Mouse (Mus musculus) adrenal gland (tissue): ENCODE results near the gene Gpr137.
"Not testable (repeated sequence)": the region's sequence is repeated elsewhere in the genome, so short reads cannot be mapped to it uniquely, and the experiment has no call there.

Source experiments
- intact Hi-C: fragments of 180-260 bp; cut with DNase I; formaldehyde crosslinking; loops from one replicate; pipeline ENCODE4 v1.15.1; 2025
- microRNA-seq, 2 experiments: library from miRNA; unstranded; fragments of <30 nt; microRNA quantifications; one replicate each; pipeline ENCODE4; 2019

Gpr137 gene

DNA sequence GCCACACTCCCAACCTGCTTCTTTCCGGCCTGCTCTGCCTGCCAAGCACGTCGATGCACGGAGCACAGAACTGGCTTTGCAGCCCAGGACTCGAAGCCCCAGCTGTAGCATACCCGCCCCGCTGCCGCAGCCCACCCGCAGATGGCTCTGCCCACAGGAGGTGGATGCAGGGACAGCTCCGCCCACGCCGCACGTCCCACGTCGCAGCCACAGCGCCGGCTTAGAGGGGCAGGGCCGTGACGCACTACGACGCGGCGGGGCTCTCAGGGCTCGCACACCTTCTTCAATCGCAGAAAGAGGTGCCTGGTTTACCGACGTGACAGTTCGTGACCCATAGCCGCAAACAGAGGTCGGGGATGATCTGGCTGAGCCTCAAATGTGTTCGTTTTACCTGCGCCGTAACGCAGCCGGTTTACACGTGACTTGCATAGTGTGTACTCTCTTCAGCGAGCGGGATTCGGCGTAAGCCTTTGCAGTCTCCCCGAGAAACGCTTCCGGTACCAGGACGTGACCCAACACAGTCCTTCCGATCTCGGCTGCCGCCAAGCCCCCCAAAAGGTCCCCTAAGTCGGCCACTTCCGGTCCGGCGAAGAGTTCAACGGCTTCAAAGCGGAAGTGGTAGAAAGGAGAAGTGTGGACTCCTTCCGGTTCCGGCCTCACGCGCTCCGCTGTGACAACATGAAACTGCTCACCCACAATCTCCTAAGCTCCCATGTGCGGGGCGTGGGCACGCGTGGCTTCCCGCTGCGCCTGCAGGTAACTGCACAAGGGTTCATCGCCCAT, 32.6 kb downstream of the Gpr137 start, which contains the start of the genes Trmt112 and Prdx5:
TSS of gene Trmt112 (plus strand) at position 192 of the 783 bp plus-strand sequence.
TSS of gene Prdx5 (minus strand) at position 600 of the 783 bp plus-strand sequence.
- intact Hi-C loops = no loop called here

DNA sequence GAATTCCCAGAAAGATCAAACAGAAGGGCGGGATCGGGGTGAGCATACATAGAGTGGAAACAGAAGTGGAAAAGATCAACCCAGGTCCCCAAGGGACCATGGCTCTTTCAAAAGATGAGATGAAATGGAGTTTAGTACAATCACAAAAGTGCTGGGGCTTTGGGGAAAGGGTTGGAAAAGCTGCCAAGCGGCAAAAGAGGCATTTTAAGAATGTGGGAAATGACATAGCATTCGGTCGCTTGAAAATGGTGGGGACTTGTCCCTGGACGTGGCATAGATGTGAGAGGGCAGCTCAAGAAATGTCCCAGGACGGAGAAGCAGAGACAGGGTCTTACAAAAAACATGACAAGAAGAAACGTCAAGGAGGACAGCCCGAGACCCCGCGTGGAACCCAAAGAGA, 33.3 kb downstream of the Gpr137 start:
- intact Hi-C loops = no loop called here

DNA sequence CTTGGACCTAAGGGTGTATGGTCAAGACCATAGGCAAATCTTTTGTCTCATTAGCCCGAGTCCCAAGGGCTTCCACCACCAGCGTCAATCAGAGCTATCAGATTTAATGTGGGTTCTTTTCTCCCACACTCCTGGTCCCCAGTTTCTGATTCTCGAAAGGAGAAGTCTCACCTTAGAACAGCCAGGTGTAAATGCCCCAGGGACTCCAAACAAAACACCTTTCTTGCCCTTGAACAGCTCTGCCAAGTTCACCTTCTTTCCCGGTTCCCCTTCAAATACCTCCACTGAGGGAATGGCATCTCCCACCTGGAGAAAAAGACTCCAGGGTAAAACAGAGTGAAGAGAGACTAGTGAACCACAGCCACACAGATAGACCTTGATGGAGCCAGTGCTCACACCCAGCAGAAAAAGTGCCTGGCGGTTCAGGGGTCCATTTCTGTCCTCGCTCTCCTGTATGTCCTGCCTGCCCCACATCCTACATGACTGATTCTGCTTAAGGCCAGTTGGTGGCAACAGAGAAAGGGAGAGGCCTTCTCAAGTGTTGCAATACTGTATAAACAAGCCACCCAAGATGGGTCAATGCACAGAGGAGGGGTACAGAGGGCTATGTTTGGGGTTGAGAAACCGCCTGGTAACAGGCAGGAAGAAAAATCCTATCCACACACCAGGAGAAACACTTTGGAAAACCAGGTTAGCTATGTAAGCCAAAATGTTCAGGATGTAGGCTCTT, 34.3 kb downstream of the Gpr137 start:
- intact Hi-C loops = no loop called here

DNA sequence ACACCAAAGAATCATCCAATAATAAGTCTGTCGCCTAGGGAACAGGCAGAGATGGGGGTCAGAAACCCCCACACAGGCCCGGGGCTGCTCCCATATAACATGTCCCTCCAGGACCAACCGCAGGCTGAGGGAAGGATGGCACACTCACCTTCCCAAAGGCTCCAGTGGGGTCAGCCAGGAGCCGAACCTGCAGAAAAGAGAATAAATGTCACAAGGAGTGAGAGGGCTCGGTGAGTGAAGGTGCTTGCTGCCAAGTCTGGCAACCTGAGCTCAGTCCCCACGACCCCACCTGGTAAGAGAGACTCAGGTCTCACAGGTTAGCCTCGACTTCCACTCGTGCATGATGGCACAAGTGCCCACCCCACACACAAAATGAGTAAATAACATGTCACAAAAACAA, 35.2 kb downstream of the Gpr137 start:
- intact Hi-C loops = no loop called here

DNA sequence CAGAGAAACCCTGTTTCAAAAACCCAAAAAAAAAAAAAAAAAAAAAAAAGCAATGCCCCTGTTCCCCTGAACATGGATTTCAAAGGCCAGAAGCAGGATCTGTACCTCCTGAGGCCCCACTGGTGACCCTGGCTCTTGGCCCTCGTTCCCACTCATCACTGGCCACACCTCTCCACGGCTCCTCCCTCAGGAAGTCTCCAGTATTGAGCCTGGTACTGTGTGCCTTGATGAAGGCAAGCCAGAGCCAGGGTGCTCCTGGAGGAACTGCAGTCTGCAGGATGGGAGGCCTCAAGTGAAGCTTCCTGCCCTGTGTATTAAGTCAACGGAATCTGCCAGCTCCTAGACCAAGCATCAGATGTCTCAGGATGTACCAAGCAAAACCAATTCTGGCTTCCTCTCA, 36.1 kb downstream of the Gpr137 start:
- intact Hi-C loops = no loop called here

DNA sequence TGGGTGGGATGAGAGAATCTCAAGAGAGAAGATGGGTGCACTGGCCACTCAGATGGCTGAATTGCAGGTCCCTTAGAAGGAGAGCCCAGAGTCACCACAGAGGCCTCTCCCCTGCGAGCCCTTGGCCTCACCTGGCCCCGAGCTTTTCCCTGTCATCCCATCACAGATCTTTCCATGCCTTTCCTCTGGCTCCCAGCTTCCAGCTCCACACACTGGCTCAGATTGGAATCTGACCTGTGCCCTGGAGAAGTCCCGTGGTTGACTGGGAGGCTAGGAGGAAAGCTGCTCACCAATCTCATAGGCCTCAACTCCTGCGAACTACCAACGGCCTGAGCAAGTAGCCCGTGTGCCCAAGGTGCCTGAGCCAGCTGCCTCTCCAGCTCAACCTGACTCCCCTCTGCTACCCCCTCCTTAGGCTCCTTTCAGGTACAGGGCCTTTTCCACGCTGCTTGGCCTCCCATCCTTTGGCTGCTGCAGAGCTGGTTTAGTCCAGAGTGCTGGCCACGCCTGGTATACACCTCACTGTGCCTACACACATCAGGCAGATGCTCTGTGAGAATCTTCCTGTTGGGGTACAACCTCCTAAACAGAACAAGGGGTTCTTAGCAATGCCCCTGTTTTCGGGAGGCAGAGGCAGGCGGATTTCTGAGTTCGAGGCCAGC, 36.7 kb downstream of the Gpr137 start:
- intact Hi-C loops = no loop called here

DNA sequence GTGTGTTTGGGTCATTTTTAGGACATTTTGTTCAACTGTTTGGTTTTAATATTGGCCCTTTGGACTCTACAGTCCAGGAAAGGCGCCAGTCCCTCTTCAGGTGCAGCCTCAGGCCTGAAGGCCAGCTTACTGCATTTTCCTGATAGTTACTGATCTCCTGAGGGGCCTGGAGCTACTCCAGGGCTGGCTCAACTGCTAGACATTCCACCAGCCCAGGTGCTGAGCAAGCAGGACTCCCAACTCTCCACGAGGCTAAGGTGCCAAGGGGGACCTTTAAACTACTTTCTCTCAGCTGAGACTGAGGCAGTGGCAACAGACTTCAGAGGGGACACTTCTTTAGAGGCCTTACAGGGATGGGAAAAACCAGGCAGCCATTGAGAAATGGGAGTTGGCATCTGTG, 37.4 kb downstream of the Gpr137 start:
- intact Hi-C loops = no loop called here

DNA sequence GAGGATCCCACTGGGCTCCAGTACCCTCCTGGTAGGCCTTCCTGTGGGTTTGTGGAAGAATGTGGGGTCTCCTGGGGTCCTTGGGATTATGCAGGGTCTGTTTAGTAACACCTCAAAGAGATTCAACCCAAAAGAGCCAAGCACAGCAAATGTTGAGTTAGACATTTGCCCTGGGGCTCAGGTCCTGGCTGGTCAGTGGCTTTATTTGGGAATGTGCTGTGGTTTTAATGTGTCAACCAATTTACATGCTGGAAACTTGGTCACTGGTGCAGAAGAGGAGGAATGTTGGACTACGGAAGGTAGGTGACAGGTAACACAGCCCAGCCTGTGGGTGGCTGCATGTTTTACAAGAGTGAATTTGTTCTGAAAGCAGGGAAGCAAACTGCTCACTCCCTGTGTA, 39.2 kb downstream of the Gpr137 start:
- intact Hi-C loops = no loop called here

DNA sequence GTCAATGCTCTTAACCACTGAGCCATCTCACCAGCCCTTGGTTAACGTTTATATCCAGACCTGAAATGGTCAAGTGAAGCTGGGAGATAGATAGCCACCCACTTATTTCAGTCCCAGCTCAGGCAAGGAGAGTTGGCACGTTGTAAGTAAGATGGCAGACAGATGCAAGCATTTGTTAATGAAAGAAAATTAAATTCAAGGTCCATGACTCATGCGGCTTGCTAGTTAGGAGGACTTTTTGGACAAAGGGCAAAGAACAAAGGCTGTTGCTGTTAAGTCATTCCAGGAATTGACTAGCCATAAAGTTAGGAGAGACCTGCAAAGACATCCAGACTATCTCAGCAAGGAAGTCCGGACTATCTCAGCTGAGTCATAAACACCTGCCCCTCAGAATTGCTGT, 42.6 kb downstream of the Gpr137 start:
- intact Hi-C loops = no loop called here

DNA sequence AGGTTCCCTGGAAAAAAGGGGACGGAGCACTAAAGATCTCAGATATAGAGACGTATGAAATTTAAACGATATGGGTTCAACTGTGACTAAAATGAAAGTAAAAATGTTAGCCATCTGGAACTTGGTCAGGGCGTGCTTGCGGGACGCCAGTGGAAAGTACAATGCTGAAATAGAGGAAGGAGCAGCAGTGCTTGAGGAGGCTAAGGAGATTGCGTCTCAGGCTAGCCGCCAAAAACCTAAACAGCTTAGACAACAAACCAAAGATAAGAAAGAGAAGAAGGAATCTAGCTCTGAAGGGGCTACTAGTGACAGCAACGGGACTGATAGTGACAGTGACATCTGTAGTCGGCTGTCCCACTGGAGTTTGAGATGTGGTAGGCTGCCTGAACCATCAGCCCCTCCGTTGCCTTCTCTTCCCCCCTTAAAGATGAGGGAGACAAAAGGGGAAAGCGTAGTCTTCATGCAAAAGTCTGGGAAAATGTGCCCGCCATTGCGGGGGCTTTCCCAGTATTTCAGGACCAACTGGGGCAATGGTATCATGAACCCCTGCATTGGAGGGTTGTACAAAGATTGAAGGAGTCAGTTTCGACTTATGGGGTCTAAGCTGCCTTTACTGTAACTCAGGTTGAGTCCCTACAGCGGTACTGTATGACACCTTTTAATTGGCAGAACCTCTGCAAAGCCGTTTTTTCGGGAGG, 46.5 kb downstream of the Gpr137 start:
- intact Hi-C loops = not testable (repeated sequence)

DNA sequence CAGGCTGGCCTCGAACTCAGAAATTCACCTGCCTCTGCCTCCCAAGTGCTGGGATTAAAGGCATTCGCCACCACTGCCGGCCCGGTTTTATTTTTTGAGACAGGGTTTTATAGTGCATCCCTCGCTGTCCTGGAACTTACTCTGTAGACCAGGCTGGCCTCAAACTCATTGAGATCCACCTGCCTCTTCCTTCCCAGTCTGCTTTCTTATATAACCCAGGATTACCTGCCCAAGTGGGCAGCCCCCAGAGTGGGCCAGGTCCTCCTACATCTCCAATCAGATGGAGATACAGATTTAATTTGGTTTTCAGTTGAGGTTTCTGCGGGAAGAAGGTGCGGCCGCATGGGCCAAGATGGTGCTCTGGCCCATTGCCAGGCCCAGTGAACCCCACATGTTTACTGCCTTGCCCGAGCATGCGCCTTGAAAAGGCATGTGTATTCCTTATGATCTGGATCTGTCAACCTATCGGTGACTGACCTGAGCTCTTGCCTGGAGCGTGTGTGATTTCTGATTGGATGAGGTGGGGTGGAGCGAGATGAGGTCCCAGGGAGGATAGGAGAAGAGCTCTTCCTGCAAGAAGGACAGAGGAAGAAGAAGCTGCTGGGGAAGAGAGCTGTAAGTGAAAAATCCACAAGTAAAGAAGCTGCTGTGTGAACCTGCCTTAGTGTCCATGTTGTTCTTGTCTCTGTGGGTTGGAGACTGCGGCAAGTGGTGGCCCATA, 48.4 kb downstream of the Gpr137 start:
- intact Hi-C loops = no loop called here

DNA sequence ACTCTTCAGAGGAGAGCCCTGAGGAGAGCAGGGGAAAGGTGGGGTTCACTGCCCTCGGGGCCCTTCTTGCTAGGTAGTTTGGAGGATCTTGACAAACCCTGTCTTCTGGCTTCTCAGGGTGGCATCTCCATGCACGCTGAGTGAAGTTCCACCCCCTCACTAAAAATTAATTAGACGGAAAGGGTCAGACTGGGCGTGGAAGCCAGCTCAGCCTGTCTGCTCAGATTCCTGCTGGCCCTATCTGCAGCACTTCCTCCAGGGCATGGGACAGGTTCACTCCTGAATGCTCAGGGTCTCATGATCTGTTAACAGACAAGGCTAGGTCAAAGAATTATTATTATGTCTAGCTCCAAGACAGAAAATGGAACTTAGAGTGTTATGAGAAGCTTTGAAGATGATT, 49.8 kb downstream of the Gpr137 start:
- intact Hi-C loops = no loop called here

Small RNA genes within 50 kb of the gene (microRNA-seq; reads per million reads assigned to microRNA genes)
- gene Mir6990 = 0.92 to 0.99 reads per million in 2 experiments
